Mouse (Mus musculus) adrenal gland (tissue): Measurements from ENCODE around the gene Zfyve27.

Experiments
- intact Hi-C: fragments of 180-260 bp; cut with DNase I; formaldehyde crosslinking; loops from one replicate; pipeline ENCODE4 v1.15.1; 2025

Zfyve27 gene

GRCm38 (mm10) chr19:42170025-42170969 lies 6.5 kb downstream of the Zfyve27 start:
- intact Hi-C loops, result no loop called here

- intact Hi-C loops, result no loop called here
These were observed 13.1 kb downstream of the Zfyve27 start for GRCm38 (mm10) chr19:42176841-42177240.

GRCm38 (mm10) chr19:42177461-42177860 lies 13.7 kb downstream of the Zfyve27 start:
- intact Hi-C loops, result no loop called here

- intact Hi-C loops, result no loop called here
These were observed 15.6 kb downstream of the Zfyve27 start for GRCm38 (mm10) chr19:42179356-42179755.

- intact Hi-C loops, result no loop called here
These were observed 18.9 kb downstream of the Zfyve27 start for GRCm38 (mm10) chr19:42182673-42183072.

- intact Hi-C loops, result no loop called here
These were observed 26.0 kb downstream of the Zfyve27 start for GRCm38 (mm10) chr19:42189735-42190134.

GRCm38 (mm10) chr19:42190494-42190893 lies 26.7 kb downstream of the Zfyve27 start:
- intact Hi-C loops, result no loop called here

- intact Hi-C loops, result no loop called here
These were observed 29.6 kb downstream of the Zfyve27 start for GRCm38 (mm10) chr19:42193311-42193710.

GRCm38 (mm10) chr19:42196378-42196777 lies 32.6 kb downstream of the Zfyve27 start:
- intact Hi-C loops, result no loop called here

- intact Hi-C loops, result no loop called here
These were observed 33.3 kb downstream of the Zfyve27 start for GRCm38 (mm10) chr19:42197066-42197465.

GRCm38 (mm10) chr19:42198026-42198425 lies 34.3 kb downstream of the Zfyve27 start:
- intact Hi-C loops, result no loop called here

- intact Hi-C loops, result no loop called here
These were observed 38.1 kb downstream of the Zfyve27 start, which contains the start of gene Sfrp5 for GRCm38 (mm10) chr19:42201696-42202381. Sfrp5 (minus strand) TSS chr19:42202252.

GRCm38 (mm10) chr19:42202467-42202866 lies 38.7 kb downstream of the Zfyve27 start:
- intact Hi-C loops, result no loop called here

GRCm38 (mm10) chr19:42204306-42204705 lies 40.6 kb downstream of the Zfyve27 start:
- intact Hi-C loops, result no loop called here

GRCm38 (mm10) chr19:42205201-42205600 lies 41.5 kb downstream of the Zfyve27 start:
- intact Hi-C loops, result no loop called here

GRCm38 (mm10) chr19:42209485-42209884 lies 45.7 kb downstream of the Zfyve27 start:
- intact Hi-C loops, result no loop called here

- intact Hi-C loops, result no loop called here
These were observed 46.2 kb downstream of the Zfyve27 start for GRCm38 (mm10) chr19:42209976-42210375.

- intact Hi-C loops, result no loop called here
These were observed 48.2 kb downstream of the Zfyve27 start for GRCm38 (mm10) chr19:42211936-42212335.

GRCm38 (mm10) chr19:42214601-42215000 lies 50.9 kb downstream of the Zfyve27 start:
- intact Hi-C loops, result no loop called here

- intact Hi-C loops, result loop anchor here (1.0 kb wide), 1 partner anchor 55 kb away; no protein-coding TSS in a partner anchor
These were observed 53.1 kb downstream of the Zfyve27 start for GRCm38 (mm10) chr19:42216699-42217373.

GRCm38 (mm10) chr19:42217374-42217763 lies 53.6 kb downstream of the Zfyve27 start:
- intact Hi-C loops, result loop anchor here (1.0 kb wide), 1 partner anchor 55 kb away; no protein-coding TSS in a partner anchor

- intact Hi-C loops, result no loop called here
These were observed 62.7 kb downstream of the Zfyve27 start for GRCm38 (mm10) chr19:42226451-42226850.
